Mouse (Mus musculus): ENCODE data around the gene Nars2. TPM values are rescaled to one million over a fixed set of nuclear protein-coding genes. Genes with fewer than 3 reads are reported as not detected.

Gene Nars2
- polyA plus RNA-seq, 1 experiment from 2014 or later: 13.4 TPM

DNA sequence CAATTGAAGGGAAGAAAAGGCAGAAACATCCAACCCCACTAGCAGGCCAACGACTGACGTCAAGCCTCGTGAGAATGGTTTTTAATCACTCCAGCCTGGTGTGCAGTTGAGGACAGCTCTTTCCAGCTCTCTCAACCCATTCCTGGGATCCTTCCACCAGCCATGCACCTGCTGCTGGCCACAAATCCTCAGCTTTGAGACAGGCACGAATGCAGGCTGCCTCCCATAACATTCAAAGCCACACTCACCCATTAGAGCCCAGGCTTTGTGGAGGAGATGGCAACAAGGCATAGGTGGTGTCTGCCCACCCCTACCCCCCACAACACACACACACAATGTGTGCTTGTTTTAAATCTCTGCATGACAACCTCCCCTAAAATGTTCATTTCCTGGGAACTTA, 127.4 kb downstream of the Nars2 start:
- Histone ChIP-seq H3K9ac (no peak overlapping the region), H3K4me3 (no peak overlapping the region), H3K27me3 (no peaks in the 10 kb centered on the region), H3K9me3 (replicated peaks) (no peaks in the 10 kb centered on the region), H3K4me2 (no peak overlapping the region), H3K36me3 (no peaks in the 10 kb centered on the region), H3K4me1 (replicated peaks) (peaks cover 21% of the 10 kb centered on the region), H3K27ac (no peak overlapping the region)
- WGBS: 44% methylated on average over 4 of the region's 4 CpGs
- ATAC-seq (replicated peaks; ENCODE audit: insufficient number of reproducible peaks, insufficient read depth, low FRiP score, low read depth): no peak

DNA sequence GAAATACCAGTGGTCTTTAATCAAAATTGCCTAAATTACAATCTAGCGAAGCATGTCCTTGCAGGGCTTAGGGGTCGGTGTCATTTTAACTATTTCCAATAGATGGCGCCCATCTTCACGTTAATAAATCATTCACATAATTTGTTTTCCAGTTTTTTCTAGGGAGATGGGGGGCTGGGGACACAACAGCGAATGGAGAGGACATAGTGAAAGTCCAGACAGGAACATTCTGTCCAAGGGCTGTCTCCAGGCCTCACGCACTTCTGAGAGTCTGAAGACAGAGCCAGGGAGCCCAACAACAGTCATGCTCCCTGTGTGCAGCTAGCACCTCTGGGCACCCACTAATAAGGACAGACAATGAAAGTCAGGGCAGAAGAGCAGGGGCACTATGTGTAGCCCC, 127.8 kb downstream of the Nars2 start:
- no peak for ATAC-seq (replicated peaks; ENCODE audit: insufficient number of reproducible peaks, insufficient read depth, low FRiP score, low read depth)
- Histone ChIP-seq H3K4me2 (peak overlapping the region; percentile 37; the same call in 1 of the 2 replicates), H3K9ac (no peak overlapping the region), H3K36me3 (no peaks in the 10 kb centered on the region), H3K4me1 (replicated peaks) (peaks cover 25% of the 10 kb centered on the region), H3K27me3 (no peaks in the 10 kb centered on the region), H3K9me3 (replicated peaks) (no peaks in the 10 kb centered on the region), H3K27ac (0 out of 2 replicates have a peak overlapping the region, but pooled peaks have one; percentile 24), H3K4me3 (no peak overlapping the region)
- WGBS: 12% methylated on average over 6 of the region's 6 CpGs

DNA sequence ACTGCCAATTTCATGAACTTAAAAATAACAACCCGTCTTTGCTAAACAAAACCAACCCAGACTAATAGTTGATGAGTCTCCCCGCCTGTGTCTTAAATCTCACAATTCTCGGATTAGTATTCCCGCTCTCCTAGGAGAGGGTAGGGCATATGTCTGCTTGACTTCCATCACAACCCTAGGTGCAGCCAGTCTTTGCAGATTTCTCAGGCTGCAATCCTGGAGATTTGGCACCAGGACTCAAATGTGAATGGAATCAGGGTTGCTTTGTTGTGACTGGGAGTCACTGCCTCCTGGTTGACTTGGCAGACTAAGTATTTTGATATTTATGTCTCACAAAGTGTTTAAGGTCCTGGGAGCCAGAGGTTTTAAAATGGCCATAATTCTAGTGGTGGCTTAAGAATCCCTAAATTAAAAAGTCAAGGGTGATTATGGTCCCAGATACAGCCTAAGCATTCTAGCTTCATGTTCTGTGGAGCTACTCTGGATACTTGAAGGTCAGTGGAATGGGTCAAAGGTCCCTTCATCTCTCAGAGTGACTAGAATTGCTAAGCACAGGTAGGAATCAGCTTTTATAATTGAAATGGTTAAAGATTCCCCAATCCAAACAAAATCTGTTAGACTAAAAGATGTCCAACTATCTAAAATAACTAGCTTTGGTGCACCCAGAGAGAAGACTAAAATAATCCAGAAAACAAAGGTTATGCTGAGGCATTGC, 128.5 kb downstream of the Nars2 start:
- Histone ChIP-seq H3K9me3 (replicated peaks) (no peaks in the 10 kb centered on the region), H3K36me3 (no peaks in the 10 kb centered on the region), H3K4me3 (no peak overlapping the region), H3K4me2 (no peak overlapping the region), H3K27me3 (no peaks in the 10 kb centered on the region), H3K4me1 (replicated peaks) (peaks cover 29% of the 10 kb centered on the region), H3K27ac (0 out of 2 replicates have a peak overlapping the region, but pooled peaks have one; percentile 25), H3K9ac (no peak overlapping the region)
- 60% methylated on average over 4 of the region's 4 CpGs for WGBS
- ATAC-seq (replicated peaks; ENCODE audit: insufficient number of reproducible peaks, insufficient read depth, low FRiP score, low read depth): no peak

DNA sequence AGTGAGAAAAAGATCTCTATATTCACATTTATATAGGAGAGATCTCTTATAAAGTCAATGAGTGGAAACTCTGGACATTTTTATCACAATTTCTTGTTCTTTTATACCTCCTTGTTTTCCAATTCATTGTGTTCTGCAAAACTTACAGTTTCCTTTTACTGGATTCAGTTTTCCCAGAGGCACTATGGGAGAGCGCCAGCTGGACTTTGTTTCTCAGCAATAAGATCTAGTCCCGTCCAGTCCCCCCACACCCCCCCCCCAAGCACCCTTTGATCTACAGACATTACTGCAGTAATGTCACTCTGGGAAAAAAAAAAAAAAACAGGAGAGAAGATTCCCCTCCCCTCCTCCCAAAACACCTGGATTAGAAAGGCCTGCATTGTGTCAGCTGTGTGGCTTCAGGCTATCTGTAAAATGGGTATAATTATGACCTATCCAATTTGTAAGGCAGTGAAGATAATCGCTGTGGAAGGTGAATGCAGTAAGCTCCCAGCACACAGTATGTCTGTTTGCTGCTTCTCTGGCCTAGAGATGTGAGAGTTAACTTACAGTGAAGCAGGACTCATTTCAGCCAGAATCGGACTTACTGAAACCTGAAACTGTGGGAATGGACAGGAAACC, 129.4 kb downstream of the Nars2 start:
- Histone ChIP-seq H3K36me3 (no peaks in the 10 kb centered on the region), H3K4me3 (peak overlapping the region; percentile 99), H3K9me3 (replicated peaks) (no peaks in the 10 kb centered on the region), H3K27ac (peak overlapping the region; percentile 97), H3K27me3 (no peaks in the 10 kb centered on the region), H3K4me2 (peak overlapping the region; percentile 86), H3K9ac (peak overlapping the region; percentile 95), H3K4me1 (replicated peaks) (peaks cover 29% of the 10 kb centered on the region)
- WGBS: 39% methylated on average over 4 of the region's 4 CpGs
- no peak for ATAC-seq (replicated peaks; ENCODE audit: insufficient number of reproducible peaks, insufficient read depth, low FRiP score, low read depth)

DNA sequence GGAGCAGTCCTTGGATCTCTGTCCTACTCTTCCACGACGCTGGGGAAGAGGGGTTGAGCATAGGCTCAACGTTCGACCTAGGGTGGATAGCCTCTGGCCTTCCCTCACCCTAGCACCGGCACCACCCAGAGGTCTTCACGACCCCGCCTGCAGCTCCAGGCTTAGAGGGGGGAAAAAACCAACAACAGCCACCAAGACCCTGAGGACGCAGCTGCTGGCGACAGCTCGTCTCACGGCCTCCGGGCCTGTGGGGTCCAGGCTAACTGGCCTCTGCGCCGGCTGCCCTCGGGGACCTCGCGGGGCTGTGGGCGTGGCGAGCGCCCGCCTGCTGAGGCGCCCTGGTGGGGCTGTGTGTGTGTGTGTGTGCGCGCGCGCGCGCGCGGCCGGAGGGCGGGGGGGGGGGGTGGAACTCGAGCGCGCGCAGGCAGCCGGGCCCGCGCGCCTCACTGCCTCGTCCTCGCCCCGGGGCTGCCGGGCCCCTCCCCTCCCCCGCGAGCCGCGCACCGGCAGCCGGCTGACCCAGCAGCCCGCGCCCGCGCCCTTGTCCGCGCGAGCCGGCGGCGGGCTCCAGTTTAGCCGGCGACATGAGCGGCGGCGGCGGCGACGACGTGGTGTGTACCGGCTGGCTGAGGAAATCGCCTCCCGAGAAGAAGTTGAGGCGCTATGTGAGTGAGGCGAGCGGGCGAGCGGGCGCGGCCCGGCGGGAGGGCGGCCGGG, 130.1 kb downstream of the Nars2 start, which contains the start of gene Gab2:
TSS of gene Gab2 (plus strand) at position 345 of the 717 bp plus-strand sequence.
- Histone ChIP-seq H3K36me3 (no peaks in the 10 kb centered on the region), H3K27me3 (no peaks in the 10 kb centered on the region), H3K4me2 (peak within 1 kb of the TSS; percentile 86), H3K4me3 (peak within 1 kb of the TSS; percentile 99), H3K27ac (peak within 1 kb of the TSS; percentile 97), H3K4me1 (replicated peaks) (peaks cover 29% of the 10 kb centered on the region), H3K9ac (peak within 1 kb of the TSS; percentile 95), H3K9me3 (replicated peaks) (no peaks in the 10 kb centered on the region)
- ATAC-seq (replicated peaks; ENCODE audit: insufficient number of reproducible peaks, insufficient read depth, low FRiP score, low read depth): peak; percentile 85
- WGBS: under 1% methylated on average over 55 of the region's 83 CpGs

DNA sequence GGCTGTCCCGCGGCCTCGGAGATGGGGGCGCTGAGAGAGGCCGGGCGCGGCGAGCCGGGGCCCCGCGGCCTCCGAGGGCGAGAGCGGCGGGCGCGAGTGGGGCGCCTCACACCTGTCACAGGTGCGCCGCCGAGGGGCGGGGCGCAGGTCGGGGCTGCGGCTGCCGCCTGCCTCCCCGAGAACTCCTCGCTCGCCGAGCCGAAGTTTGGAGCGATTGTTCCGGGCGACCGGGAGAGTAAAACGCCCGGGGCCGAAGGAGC, 130.6 kb downstream of the Nars2 start:
- Histone ChIP-seq H3K9ac (peak overlapping the region; percentile 95), H3K9me3 (replicated peaks) (no peaks in the 10 kb centered on the region), H3K4me1 (replicated peaks) (peaks cover 29% of the 10 kb centered on the region), H3K36me3 (no peaks in the 10 kb centered on the region), H3K4me2 (peak overlapping the region; percentile 86), H3K4me3 (peak overlapping the region; percentile 99), H3K27ac (peak overlapping the region; percentile 97), H3K27me3 (no peaks in the 10 kb centered on the region)
- under 1% methylated on average over 35 of the region's 38 CpGs for WGBS
- peak; percentile 47; the same call in 1 of the 2 replicates for ATAC-seq (replicated peaks; ENCODE audit: insufficient number of reproducible peaks, insufficient read depth, low FRiP score, low read depth)

DNA sequence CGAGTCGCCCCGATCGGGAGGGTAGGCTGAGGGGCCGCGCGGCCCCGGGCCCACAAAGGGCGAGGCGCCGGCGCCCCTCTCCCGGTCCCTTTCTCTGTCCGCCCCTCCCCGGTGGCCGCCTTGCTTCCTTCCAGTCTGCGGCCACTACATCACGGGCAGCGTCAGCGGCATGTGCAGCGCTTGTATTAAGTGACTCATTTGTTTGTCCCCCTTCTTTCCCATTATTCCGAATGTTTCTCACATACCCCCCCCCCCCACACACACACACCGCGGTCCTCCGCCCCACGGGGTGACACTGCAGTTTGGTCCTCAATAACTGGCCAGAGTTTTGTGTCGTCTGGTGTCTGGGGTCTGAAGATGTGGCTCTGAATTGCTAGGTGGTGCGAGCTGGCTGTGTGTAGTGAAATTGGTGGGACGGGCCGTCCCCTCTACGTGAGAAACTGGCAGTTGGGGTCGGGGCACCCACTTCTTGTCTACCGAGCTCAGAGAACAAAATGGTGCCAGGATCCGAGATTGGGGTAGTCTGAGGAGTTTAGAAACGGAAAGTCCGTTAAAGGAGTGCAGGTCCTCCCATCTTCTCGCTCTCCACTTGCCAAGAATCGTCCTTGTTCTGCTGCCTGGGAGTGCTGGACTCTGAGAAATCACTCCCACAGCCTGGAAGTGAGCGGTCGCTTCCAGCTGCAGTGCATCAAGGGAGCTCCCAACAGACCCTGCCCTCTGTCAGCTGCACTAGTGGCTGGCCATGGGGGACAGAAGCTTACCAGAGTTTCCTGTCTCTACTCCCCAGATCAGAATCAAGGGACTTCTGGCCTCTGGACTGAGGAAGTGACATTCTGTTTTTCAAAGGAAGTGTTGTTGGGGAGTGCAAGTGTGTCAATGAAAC, 131.2 kb downstream of the Nars2 start:
- peak overlapping the region; percentile 86 for H3K4me2 ChIP-seq
- under 1% methylated on average over 39 of the region's 40 CpGs for WGBS
- ATAC-seq (replicated peaks; ENCODE audit: insufficient number of reproducible peaks, insufficient read depth, low FRiP score, low read depth): peak; percentile 77
- H3K27me3 ChIP-seq: no peaks in the 10 kb centered on the region
- peak overlapping the region; percentile 99 for H3K4me3 ChIP-seq
- no peaks in the 10 kb centered on the region for H3K36me3 ChIP-seq
- no peaks in the 10 kb centered on the region for H3K9me3 ChIP-seq (replicated peaks)
- peak overlapping the region; percentile 97 for H3K27ac ChIP-seq
- peak overlapping the region; percentile 95 for H3K9ac ChIP-seq
- H3K4me1 ChIP-seq (replicated peaks): peaks cover 29% of the 10 kb centered on the region

DNA sequence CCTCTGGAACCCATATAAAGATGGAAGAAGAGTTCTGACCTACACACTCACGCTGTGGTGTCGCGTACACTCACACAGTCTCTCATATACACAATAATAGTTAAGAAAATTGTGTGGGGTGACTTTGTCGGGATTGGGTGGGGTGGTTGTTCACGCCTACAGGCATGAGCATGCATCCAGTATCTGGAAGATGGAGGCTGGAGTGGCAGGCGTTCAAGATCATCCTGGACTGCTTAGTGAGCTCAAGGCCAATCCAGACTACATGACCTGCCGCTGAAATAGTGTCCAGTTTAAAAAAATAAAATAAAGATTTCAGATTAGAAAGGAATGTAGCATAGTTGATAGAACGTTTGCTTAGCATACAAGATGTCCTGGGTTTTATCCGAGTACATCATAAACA, 132.3 kb downstream of the Nars2 start:
- Histone ChIP-seq H3K9me3 (replicated peaks) (no peaks in the 10 kb centered on the region), H3K9ac (no peak overlapping the region), H3K4me3 (no peak overlapping the region; the same call in 1 of the 2 replicates), H3K27me3 (no peaks in the 10 kb centered on the region), H3K27ac (peak overlapping the region; percentile 97), H3K4me2 (peak overlapping the region; percentile 86), H3K36me3 (no peaks in the 10 kb centered on the region), H3K4me1 (replicated peaks) (peaks cover 29% of the 10 kb centered on the region)
- 70% methylated on average over 9 of the region's 9 CpGs for WGBS
- no peak for ATAC-seq (replicated peaks; ENCODE audit: insufficient number of reproducible peaks, insufficient read depth, low FRiP score, low read depth)

DNA sequence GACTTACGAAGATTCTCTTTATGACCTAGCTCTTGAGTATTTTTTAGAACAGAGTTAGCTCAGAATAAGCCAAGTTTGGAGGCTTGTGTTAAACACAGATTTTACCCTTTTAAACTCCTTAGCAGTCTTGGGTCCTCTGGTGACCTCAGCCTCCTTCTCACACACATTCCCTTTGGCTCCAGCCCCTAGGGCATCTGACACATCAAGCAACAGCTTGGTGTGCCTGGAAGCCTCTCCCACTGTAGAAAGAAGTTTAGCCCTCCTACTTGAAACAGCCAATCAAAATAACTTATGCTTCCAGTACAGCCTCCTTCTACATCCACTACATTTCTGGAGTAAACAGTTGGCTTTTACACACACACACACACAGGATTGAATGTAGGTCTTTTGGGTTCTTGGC, 132.9 kb downstream of the Nars2 start:
- Histone ChIP-seq H3K36me3 (no peaks in the 10 kb centered on the region), H3K4me2 (no peak overlapping the region), H3K9ac (no peak overlapping the region), H3K4me1 (replicated peaks) (peaks cover 28% of the 10 kb centered on the region), H3K9me3 (replicated peaks) (no peaks in the 10 kb centered on the region), H3K27me3 (no peaks in the 10 kb centered on the region), H3K27ac (0 out of 2 replicates have a peak overlapping the region, but pooled peaks have one; percentile 97), H3K4me3 (no peak overlapping the region)
- ATAC-seq (replicated peaks; ENCODE audit: insufficient number of reproducible peaks, insufficient read depth, low FRiP score, low read depth): no peak
- 95% methylated on average over 1 of the region's 1 CpGs for WGBS

DNA sequence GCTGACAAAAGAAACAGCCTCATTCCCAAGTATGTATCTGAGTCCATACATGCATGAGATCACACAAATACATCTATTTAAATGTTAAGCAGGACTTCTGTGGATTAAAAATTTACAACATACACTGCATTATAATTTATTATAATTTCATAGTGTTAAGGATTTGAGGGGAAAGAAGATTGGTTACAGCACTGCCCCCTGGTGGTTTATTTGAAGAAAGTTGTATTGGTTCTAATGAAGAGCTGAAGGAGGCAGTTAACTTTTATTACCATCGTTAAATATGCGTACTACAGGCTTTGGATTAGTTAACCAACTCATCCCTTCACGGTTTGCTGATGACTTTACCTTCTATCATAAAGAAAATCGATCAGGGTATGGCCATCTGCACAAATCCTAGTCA, 134.0 kb downstream of the Nars2 start:
- ATAC-seq (replicated peaks; ENCODE audit: insufficient number of reproducible peaks, insufficient read depth, low FRiP score, low read depth): no peak
- no peak overlapping the region for H3K27ac ChIP-seq
- H3K4me1 ChIP-seq (replicated peaks): peaks cover 23% of the 10 kb centered on the region
- H3K4me2 ChIP-seq: no peak overlapping the region
- H3K9ac ChIP-seq: no peak overlapping the region
- H3K27me3 ChIP-seq: no peaks in the 10 kb centered on the region
- H3K4me3 ChIP-seq: no peak overlapping the region
- no peaks in the 10 kb centered on the region for H3K36me3 ChIP-seq
- H3K9me3 ChIP-seq (replicated peaks): no peaks in the 10 kb centered on the region
- WGBS: 21% methylated on average over 4 of the region's 4 CpGs

DNA sequence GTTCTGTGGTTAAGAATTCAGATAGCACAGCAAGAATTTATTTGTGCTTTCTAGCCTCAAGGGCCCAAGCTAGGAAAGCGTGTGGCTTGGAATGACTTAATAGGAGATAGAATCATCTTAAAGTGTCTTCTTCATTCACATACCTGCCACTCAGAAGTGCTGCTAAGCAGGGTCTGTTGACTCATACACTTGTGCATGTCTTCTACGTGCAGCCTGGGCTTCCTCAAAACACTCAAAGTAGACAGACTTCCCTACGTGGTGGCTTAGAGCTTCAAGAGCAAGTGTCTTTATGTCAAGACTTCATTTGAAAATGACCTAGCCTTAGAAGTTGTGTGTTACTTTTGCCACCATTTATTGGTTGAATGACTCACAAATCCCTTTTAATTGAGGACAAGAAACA, 142.9 kb downstream of the Nars2 start:
- Histone ChIP-seq H3K4me1 (replicated peaks) (no peaks in the 10 kb centered on the region), H3K27ac (no peak overlapping the region), H3K4me2 (no peak overlapping the region), H3K27me3 (no peaks in the 10 kb centered on the region), H3K36me3 (no peaks in the 10 kb centered on the region), H3K4me3 (no peak overlapping the region), H3K9me3 (replicated peaks) (no peaks in the 10 kb centered on the region), H3K9ac (no peak overlapping the region)
- 67% methylated on average over 3 of the region's 3 CpGs for WGBS
- ATAC-seq (replicated peaks; ENCODE audit: insufficient number of reproducible peaks, insufficient read depth, low FRiP score, low read depth): no peak

All from heart, embryonic 15.5 days (tissue).